Mouse (Mus musculus) C2C12 (cell line): Measurements from ENCODE around the gene Fads2.

Experiments used
- CEBPB ChIP-seq: IDR thresholded peaks from one replicate; pipeline ENCODE4 v1.6.1; 2011; ENCODE audit warnings: low read depth, mild to moderate bottlenecking, control low read depth, moderate library complexity
- CTCF ChIP-seq: IDR thresholded peaks from one replicate; pipeline ENCODE4 v1.5.1; 2011; ENCODE audit not compliant: control insufficient read depth, insufficient read depth, insufficient read length
- FOSL1 ChIP-seq: IDR thresholded peaks from one replicate; pipeline ENCODE4 v1.8.0; 2011; ENCODE audit warnings: mild to moderate bottlenecking, low read length; ENCODE audit not compliant: poor library complexity, insufficient read depth, severe bottlenecking
- MAX ChIP-seq: IDR thresholded peaks from one replicate; pipeline ENCODE4 v1.6.1; 2011; ENCODE audit warnings: mild to moderate bottlenecking, control low read depth
- MYOD1 ChIP-seq: IDR thresholded peaks from one replicate; pipeline ENCODE4 v1.6.1; 2011; ENCODE audit warnings: low read depth; ENCODE audit not compliant: control insufficient read depth, insufficient read length
- MYOG ChIP-seq: IDR thresholded peaks from one replicate; pipeline ENCODE4 v1.6.1; 2011; ENCODE audit not compliant: control insufficient read depth, insufficient read length; ENCODE audit errors: extremely low read depth
- USF1 ChIP-seq: IDR thresholded peaks from one replicate; pipeline ENCODE4 v1.6.1; 2011; ENCODE audit warnings: low read depth, mild to moderate bottlenecking, control low read depth, moderate library complexity

DNA sequence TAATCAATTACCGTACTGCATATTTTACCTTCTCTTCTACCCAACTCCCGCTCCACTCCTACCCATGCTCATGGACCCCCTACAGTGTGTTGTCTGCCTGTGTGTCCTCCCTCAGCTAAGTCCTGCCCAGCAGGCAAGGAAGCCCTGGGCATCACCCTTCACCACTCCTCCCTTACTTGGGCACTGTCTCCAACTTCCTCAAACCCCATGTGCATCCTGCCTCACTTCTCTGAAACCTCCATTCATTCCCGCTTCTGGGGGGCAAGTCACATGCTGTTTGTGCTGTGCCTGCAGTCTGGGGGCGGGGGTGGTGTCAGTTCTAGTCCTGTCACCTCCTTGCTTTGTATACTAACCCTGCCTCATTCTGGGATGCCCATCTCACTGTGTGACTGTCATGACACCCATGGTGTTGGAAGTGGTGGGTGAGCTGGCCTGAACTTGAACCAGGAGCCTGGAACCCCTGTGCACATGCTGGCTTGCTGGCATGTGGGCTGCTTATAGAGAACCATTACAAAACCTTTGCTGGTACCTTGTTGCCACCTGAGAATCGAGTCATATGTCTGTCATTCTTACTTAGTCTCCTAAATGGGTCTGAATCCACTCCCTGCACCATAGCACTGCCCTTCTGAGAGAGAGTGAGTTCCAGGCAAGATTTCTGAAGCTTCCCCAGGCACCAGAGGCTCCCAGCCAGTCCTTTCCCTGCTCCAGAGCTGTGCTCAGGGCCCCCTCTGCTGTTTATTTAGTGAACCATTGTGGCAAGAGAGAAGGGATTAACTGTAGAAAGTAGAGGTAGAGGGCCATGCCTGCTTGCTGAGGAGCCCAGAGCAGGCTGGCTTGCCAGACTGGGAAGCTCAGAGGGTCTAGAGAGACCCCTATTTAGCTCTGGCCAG lies 78.9 kb downstream of the Fads2 start:
- no peak for TF ChIP-seq MAX
- TF ChIP-seq CTCF, result no peak
- TF ChIP-seq MYOG, result no peak
- TF ChIP-seq USF1, result no peak
- TF ChIP-seq FOSL1, result no peak
- no peak for TF ChIP-seq MYOD1
- no peak for TF ChIP-seq CEBPB
